Mouse (Mus musculus) A20 (cell line): ENCODE data around the gene Eefsec.

Experiments used
- DNase-seq: peaks from one replicate; pipeline ENCODE4 v3.0.0-alpha.2; 2011; ENCODE audit warnings: low read depth, low spot score

Eefsec gene

GRCm38 (mm10) chr6:88262160-88262559 is 184.2 kb downstream of the Eefsec start:
- no peak for DNase-seq

GRCm38 (mm10) chr6:88260645-88261044 is 185.7 kb downstream of the Eefsec start:
- DNase-seq = no peak

- no peak for DNase-seq
These were observed 186.7 kb downstream of the Eefsec start for GRCm38 (mm10) chr6:88259621-88260020.

- DNase-seq = no peak
These were observed 190.9 kb downstream of the Eefsec start for GRCm38 (mm10) chr6:88255435-88255834.

GRCm38 (mm10) chr6:88254082-88254481 is 192.3 kb downstream of the Eefsec start:
- no peak for DNase-seq

- DNase-seq = no peak
These were observed 194.4 kb downstream of the Eefsec start for GRCm38 (mm10) chr6:88251798-88252478.

- no peak for DNase-seq
These were observed 194.9 kb downstream of the Eefsec start for GRCm38 (mm10) chr6:88251396-88251795.

GRCm38 (mm10) chr6:88249231-88249630 is 197.1 kb downstream of the Eefsec start:
- no peak for DNase-seq

- DNase-seq = peak; percentile 59
These were observed 203.7 kb downstream of the Eefsec start for GRCm38 (mm10) chr6:88242604-88243003.

- DNase-seq = no peak
These were observed 209.8 kb downstream of the Eefsec start for GRCm38 (mm10) chr6:88236513-88236912.

GRCm38 (mm10) chr6:88235983-88236382 is 210.4 kb downstream of the Eefsec start:
- no peak for DNase-seq

- DNase-seq = no peak
These were observed 210.9 kb downstream of the Eefsec start for GRCm38 (mm10) chr6:88235461-88235860.

GRCm38 (mm10) chr6:88233996-88234395 is 212.3 kb downstream of the Eefsec start:
- no peak for DNase-seq

- no peak for DNase-seq
These were observed 214.1 kb downstream of the Eefsec start for GRCm38 (mm10) chr6:88232221-88232620.

GRCm38 (mm10) chr6:88231821-88232220 is 214.5 kb downstream of the Eefsec start:
- no peak for DNase-seq

GRCm38 (mm10) chr6:88229221-88229620 is 217.1 kb downstream of the Eefsec start:
- DNase-seq = no peak

- no peak for DNase-seq
These were observed 218.8 kb downstream of the Eefsec start for GRCm38 (mm10) chr6:88227537-88227936.

- DNase-seq = no peak
These were observed 219.8 kb downstream of the Eefsec start for GRCm38 (mm10) chr6:88226570-88226994.

GRCm38 (mm10) chr6:88221968-88222367 is 224.4 kb downstream of the Eefsec start, which contains the start of gene Dnajb8:
TSS of gene Dnajb8 (plus strand) at chr6:88222268.
- DNase-seq = no peak

GRCm38 (mm10) chr6:88219094-88219493 is 227.2 kb downstream of the Eefsec start:
- no peak for DNase-seq

- no peak for DNase-seq
These were observed 230.1 kb downstream of the Eefsec start for GRCm38 (mm10) chr6:88216199-88216598.

- DNase-seq = no peak
These were observed 230.5 kb downstream of the Eefsec start for GRCm38 (mm10) chr6:88215797-88216196.

GRCm38 (mm10) chr6:88210182-88210581 is 236.2 kb downstream of the Eefsec start:
- no peak for DNase-seq

GRCm38 (mm10) chr6:88209453-88209852 is 236.9 kb downstream of the Eefsec start:
- DNase-seq = no peak
